Mouse (Mus musculus) spleen, adult 2 months (tissue): ENCODE data around the gene Grk3. TPM values are rescaled to one million over a fixed set of nuclear protein-coding genes. Genes with fewer than 3 reads are reported as not detected.

Experiments used
- DNase-seq, 2 experiments: peaks; one replicate each; pipeline versions ENCODE4 v3.0.0 to v3.0.0-alpha.2; 2012 to 2021; ENCODE audit warnings: low spot score in 2 of 2, low read depth in 1 of 2
- H3K27ac ChIP-seq: fragments of 200-500 bp; 2 replicates; pipeline ENCODE4 v1.5.1; 2012; ENCODE audit warnings: low read length, inconsistent platforms; ENCODE audit not compliant: insufficient read depth
- H3K27me3 ChIP-seq: fragments of 200-500 bp; 2 replicates; pipeline ENCODE4 v1.6.1; 2012; ENCODE audit warnings: mild to moderate bottlenecking, moderate library complexity, low read length, inconsistent platforms; ENCODE audit not compliant: control insufficient read depth, insufficient read depth
- H3K36me3 ChIP-seq: fragments of 200-500 bp; 2 replicates; pipeline ENCODE4 v1.6.1; 2012; ENCODE audit warnings: mild to moderate bottlenecking, low read length, inconsistent platforms; ENCODE audit not compliant: control insufficient read depth, insufficient read depth
- H3K4me1 ChIP-seq: fragments of 200-500 bp; 2 replicates; pipeline ENCODE4 v1.6.1; 2011; ENCODE audit warnings: inconsistent platforms; ENCODE audit not compliant: control insufficient read depth, insufficient read depth, insufficient read length
- H3K4me3 ChIP-seq: fragments of 200-500 bp; 2 replicates; pipeline ENCODE4 v1.5.1; 2011; ENCODE audit warnings: mild to moderate bottlenecking, inconsistent platforms; ENCODE audit not compliant: insufficient read depth, insufficient read length; ENCODE audit errors: extremely low read depth
- CTCF ChIP-seq: fragments of 200-500 bp; IDR thresholded peaks from 2 replicates; pipeline ENCODE4 v1.5.1; 2011; ENCODE audit warnings: mild to moderate bottlenecking, inconsistent platforms; ENCODE audit not compliant: insufficient read depth, insufficient read length, insufficient replicate concordance; ENCODE audit errors: extremely low read depth
- POLR2A ChIP-seq: fragments of 200-500 bp; IDR thresholded peaks from 2 replicates; pipeline ENCODE4 v1.6.1; 2011; ENCODE audit warnings: low read depth, low read length, inconsistent platforms
- WGBS: fragments of 180-500 bp; shearing (Covaris S2); methylation state at CpG from one replicate; pipeline ENCODE4 v1.1.7; 2018; 5-methylcytosine and 5-hydroxymethylcytosine counted together
- polyA plus RNA-seq: library from polyadenylated mRNA; depleted of rRNA; stranded (reverse); fragments of >200 nt; gene quantifications from 2 replicates; pipeline ENCODE4 v1.2.3, GENCODE M21; 2012

Grk3 gene
- polyA plus RNA-seq, 1 experiment = 23.1 TPM

- Histone ChIP-seq H3K27ac (no peak overlapping the region), H3K27me3 (no peaks in the 10 kb centered on the region), H3K4me3 (no peak overlapping the region), H3K36me3 (no peaks in the 10 kb centered on the region), H3K4me1 (no peaks in the 10 kb centered on the region)
- TF ChIP-seq CTCF = no peak
- TF ChIP-seq POLR2A = no peak
- no peak for DNase-seq
- 68% methylated on average over 5 of the region's 5 CpGs for WGBS
Measured at GRCm38 (mm10) chr5:113041567-113042071, 26.0 kb upstream of the Grk3 start.

DNA sequence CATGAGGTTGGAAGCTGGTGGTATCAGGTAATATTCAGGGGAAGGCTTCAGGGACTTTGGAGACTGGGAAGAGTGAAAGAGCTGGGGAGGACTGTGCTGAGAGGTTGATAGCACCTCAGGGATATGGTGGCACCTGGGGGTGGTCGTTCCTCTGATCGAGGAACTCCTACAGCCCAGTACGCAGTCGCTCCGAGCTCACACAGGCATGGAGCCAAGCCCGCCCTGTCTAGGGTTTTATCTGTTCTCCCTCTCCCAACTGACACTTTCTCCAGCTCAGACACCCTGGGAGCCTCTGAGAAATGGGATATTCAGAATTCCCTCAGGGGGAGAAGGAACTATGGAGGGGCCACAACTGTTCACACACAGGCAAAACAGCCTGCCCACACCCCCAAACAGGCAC, 25.2 kb upstream of the Grk3 start:
- H3K4me3 ChIP-seq = no peak overlapping the region

DNA sequence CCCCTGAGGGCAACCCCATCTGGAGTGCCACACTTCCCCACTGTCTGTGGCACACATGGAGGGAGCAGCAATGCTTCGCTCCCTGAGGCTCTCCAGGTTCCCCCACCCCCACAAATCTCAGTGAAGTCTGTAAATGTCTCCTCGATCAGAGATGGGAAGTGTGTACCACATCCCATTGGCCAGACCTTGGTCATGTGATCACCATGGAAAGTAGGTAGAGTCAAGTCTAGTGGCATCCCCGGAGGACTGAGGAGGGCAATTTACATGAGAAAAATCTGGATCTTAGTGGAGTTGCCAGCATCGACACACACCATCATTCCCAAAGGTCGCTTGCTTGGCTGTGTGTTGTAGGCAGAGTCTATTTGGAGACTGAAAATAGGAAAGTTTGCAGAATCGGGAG, 23.0 kb upstream of the Grk3 start:
- Histone ChIP-seq H3K36me3 (no peaks in the 10 kb centered on the region), H3K4me3 (no peak overlapping the region), H3K4me1 (peaks cover 3% of the 10 kb centered on the region; the same call in 1 of the 2 replicates), H3K27ac (no peak overlapping the region), H3K27me3 (no peaks in the 10 kb centered on the region)
- TF ChIP-seq CTCF (no peak), POLR2A (no peak)
- WGBS = 88% methylated on average over 6 of the region's 6 CpGs
- no peak for DNase-seq

More for the DNA sequence above, 25.2 kb upstream of the Grk3 start:
- DNase-seq = no peak
- 75% methylated on average over 6 of the region's 6 CpGs for WGBS
- Histone ChIP-seq H3K27me3 (no peaks in the 10 kb centered on the region), H3K27ac (no peak overlapping the region), H3K4me1 (no peaks in the 10 kb centered on the region), H3K36me3 (no peaks in the 10 kb centered on the region)
- TF ChIP-seq CTCF = no peak
- TF ChIP-seq POLR2A = no peak

GRCm38 (mm10) chr5:113035094-113036047, 19.8 kb upstream of the Grk3 start:
- WGBS = 19% methylated on average over 10 of the region's 10 CpGs
- TF ChIP-seq CTCF = no peak
- TF ChIP-seq POLR2A = no peak
- Histone ChIP-seq H3K27me3 (no peaks in the 10 kb centered on the region), H3K36me3 (no peaks in the 10 kb centered on the region), H3K4me1 (peaks cover 3% of the 10 kb centered on the region; the same call in 1 of the 2 replicates), H3K27ac (no peak overlapping the region), H3K4me3 (no peak overlapping the region)
- peak in 1 of 2 experiments; percentile 42 for DNase-seq

DNA sequence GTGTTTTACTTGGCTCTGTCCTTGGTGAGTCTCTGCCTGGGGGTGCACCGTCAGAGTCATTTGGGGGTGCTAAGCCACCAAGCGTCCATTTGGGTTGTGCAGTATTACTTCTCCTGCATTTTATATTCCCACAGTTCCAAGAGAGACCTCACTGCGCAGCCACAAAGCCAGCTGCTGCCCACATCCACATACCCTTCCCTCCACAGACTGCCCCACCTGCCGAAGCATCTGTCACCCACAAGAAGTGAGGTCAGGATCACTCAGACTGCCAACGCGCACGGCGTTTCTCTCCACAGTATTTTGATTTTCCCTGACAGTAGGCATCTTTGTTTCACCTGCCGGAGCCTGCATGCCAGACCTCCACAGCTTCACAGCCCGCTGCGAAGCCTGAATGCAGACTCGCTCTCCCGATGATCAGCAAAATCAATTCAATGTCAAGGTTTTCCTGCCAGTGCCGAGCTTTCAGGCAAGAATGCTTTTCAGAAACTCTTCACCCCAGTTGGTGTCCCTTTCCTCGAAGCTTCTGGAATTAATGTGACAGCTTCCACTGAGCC, 15.7 kb upstream of the Grk3 start:
- Histone ChIP-seq H3K4me1 (peaks cover 3% of the 10 kb centered on the region; the same call in 1 of the 2 replicates), H3K36me3 (no peaks in the 10 kb centered on the region), H3K4me3 (no peak overlapping the region), H3K27ac (no peak overlapping the region), H3K27me3 (no peaks in the 10 kb centered on the region)
- 73% methylated on average over 15 of the region's 15 CpGs for WGBS
- no peak for TF ChIP-seq POLR2A
- no peak for DNase-seq

DNA sequence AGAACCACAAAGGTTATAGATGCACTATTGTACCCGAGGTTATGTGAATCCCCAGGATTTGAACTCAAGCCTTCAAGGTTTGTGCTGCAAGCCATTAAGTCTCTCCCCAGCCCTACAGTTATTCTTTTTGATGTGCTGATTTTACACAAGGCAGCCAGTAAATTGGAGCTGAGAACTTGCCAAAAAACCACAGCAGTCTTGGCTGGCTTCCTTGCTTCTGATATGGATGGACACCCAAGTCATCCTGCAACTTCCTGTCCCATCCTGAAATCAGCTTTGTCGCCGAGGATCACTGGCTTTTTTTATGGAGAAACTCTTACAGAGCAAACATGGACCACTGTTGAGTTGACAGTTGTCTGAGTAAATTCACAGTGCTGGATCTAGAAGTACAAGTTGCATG, 14.5 kb upstream of the Grk3 start:
- TF ChIP-seq CTCF (no peak), POLR2A (no peak)
- H3K27ac ChIP-seq = no peak overlapping the region

More for the DNA sequence above, 14.5 kb upstream of the Grk3 start:
- Histone ChIP-seq H3K27me3 (no peaks in the 10 kb centered on the region), H3K4me1 (no peaks in the 10 kb centered on the region), H3K36me3 (no peaks in the 10 kb centered on the region), H3K4me3 (no peak overlapping the region)
- no peak for DNase-seq
- 64% methylated on average over 3 of the region's 3 CpGs for WGBS
